ENCODE assay signal across 20 mouse cellular contexts in the genomic region with DNA sequence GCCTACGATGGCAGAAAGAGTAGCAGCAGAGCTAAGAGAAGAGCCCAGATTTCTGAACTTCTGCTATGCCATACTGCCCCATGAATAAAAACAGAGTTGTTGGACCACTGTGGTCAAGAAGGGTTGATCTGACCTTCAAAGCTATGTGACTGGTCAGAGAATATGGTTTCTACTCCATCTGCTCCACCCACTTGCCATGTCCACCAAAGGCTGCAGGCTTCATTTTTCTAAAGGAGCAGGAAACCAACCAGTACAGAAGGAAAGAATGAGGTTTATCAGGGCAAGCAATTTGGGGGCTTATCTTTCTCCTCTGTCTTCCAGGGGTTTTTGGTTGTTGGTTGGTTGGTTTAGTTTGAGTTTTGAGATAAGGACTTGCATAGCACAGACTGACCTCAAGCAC. TPM values are rescaled to one million over a fixed set of nuclear protein-coding genes. Genes with fewer than 3 reads are reported as not detected.
"Had no signal": no experiment of that assay in that cellular context is flagged by ENCODE, and none has a peak within 500 bp of the region (broad histone marks: within the 10 kb centered on the region; RNA-seq: fewer than 3 reads in every experiment).

No protein-coding gene starts in this region.

- DNase-seq: lung, embryonic 14.5 days; lung, postnatal 10 days; lung, postnatal 4 days; midbrain, embryonic 14.5 days; retina, postnatal 1 day; right cerebral cortex, adult 18-20 months; right cerebral cortex, postnatal 25 days; right cerebral cortex, postnatal 4 days; spleen, adult 18-20 months; thymus, adult 18-20 months; thymus, postnatal 14 days; thymus, postnatal 36 days had no signal

- H3K27me3 ChIP-seq: midbrain, embryonic 12.5 days; neural tube, embryonic 13.5 days; neural tube, embryonic 15.5 days had no signal

- H3K4me2 ChIP-seq: lung, embryonic 14.5 days; midbrain, embryonic 12.5 days; neural tube, embryonic 13.5 days; neural tube, embryonic 15.5 days had no signal

- H3K27ac ChIP-seq: midbrain, embryonic 10.5 days; midbrain, embryonic 12.5 days; neural tube, embryonic 13.5 days; neural tube, embryonic 15.5 days had no signal

- H3K4me1 ChIP-seq: midbrain, embryonic 12.5 days had no signal

- H3K9me3 ChIP-seq: midbrain, embryonic 10.5 days; midbrain, embryonic 12.5 days; neural tube, embryonic 13.5 days; neural tube, embryonic 15.5 days had no signal

- H3K4me3 ChIP-seq: midbrain, embryonic 10.5 days; midbrain, embryonic 12.5 days; myocyte; neural tube, embryonic 13.5 days; neural tube, embryonic 15.5 days had no signal

- H3K9ac ChIP-seq: lung, embryonic 14.5 days; midbrain, embryonic 12.5 days; neural tube, embryonic 13.5 days; neural tube, embryonic 15.5 days had no signal

- ATAC-seq: midbrain, embryonic 16.5 days had no signal

RNA-seq across cellular contexts. Expression of gene Thrsp, which starts 3.5 kb away (rescaled TPM):
- total RNA-seq: megakaryocyte, adult 5-6 weeks; megakaryocyte-erythroid progenitor cell, adult 5-6 weeks had no signal
